Comparison of ENCODE assay signal across 8 mouse cellular contexts in genomic region chr7:35395734-35396456, GRCm38 (mm10). TPM values are rescaled to one million over a fixed set of nuclear protein-coding genes. Genes with fewer than 3 reads are reported as not detected.
A peak's percentile ranks its signal among the peaks of the same experiment; 100 is the strongest.
DNase-seq lines count a peak whose midpoint lies in the region; ATAC-seq and TF ChIP-seq lines count a peak whose summit lies in the region.

No protein-coding gene starts in this region.

- H3K27me3 ChIP-seq in kidney, postnatal 0 days (ENCODE audit: insufficient read depth, low read length): no peaks in the 10 kb centered on the region
- H3K27me3 ChIP-seq in embryonic facial prominence, embryonic 13.5 days: no peaks in the 10 kb centered on the region
- no peaks in the 10 kb centered on the region for H3K27me3 ChIP-seq in hindbrain, embryonic 15.5 days
- no peaks in the 10 kb centered on the region for H3K27me3 ChIP-seq in midbrain, embryonic 10.5 days (ENCODE audit: low read depth, poor library complexity, severe bottlenecking)

- 12% methylated on average over 17 of the region's 17 CpGs for WGBS in kidney, postnatal 0 days
- 15% methylated on average over 17 of the region's 17 CpGs for WGBS in embryonic facial prominence, embryonic 13.5 days
- WGBS in hindbrain, embryonic 15.5 days: 14% methylated on average over 17 of the region's 17 CpGs
- WGBS in midbrain, embryonic 10.5 days: 16% methylated on average over 17 of the region's 17 CpGs

- H3K4me3 ChIP-seq in kidney, postnatal 0 days (replicated peaks; ENCODE audit: low read depth, low read length): peak overlapping the region; percentile 64
- H3K4me3 ChIP-seq in embryonic facial prominence, embryonic 13.5 days: peak overlapping the region; percentile 70
- H3K4me3 ChIP-seq in hindbrain, embryonic 15.5 days: peak overlapping the region; percentile 58
- peak overlapping the region; percentile 76 for H3K4me3 ChIP-seq in midbrain, embryonic 10.5 days

- ATAC-seq in kidney, postnatal 0 days (replicated peaks; ENCODE audit: low FRiP score, low read depth): no peak; the same call in 1 of the 2 replicates
- ATAC-seq in embryonic facial prominence, embryonic 13.5 days (ENCODE audit: insufficient number of reproducible peaks, insufficient read depth, low FRiP score, low TSS enrichment, low read depth): no peak
- no peak for ATAC-seq in hindbrain, embryonic 15.5 days (ENCODE audit: low FRiP score, low read depth)
- ATAC-seq in monocyte, adult 5-6 weeks (replicated peaks; ENCODE audit: insufficient number of reproducible peaks, low FRiP score, low TSS enrichment, poor library complexity, severe bottlenecking): no peak

- peak overlapping the region; percentile 51; the same call in 1 of the 2 replicates for H3K9ac ChIP-seq in kidney, postnatal 0 days (ENCODE audit: low read depth, low read length)
- H3K9ac ChIP-seq in embryonic facial prominence, embryonic 13.5 days: peak overlapping the region; percentile 72
- H3K9ac ChIP-seq in hindbrain, embryonic 15.5 days: peak overlapping the region; percentile 44

- H3K9me3 ChIP-seq in kidney, postnatal 0 days (replicated peaks; ENCODE audit: low read length): no peaks in the 10 kb centered on the region
- H3K9me3 ChIP-seq in embryonic facial prominence, embryonic 13.5 days: no peaks in the 10 kb centered on the region
- no peaks in the 10 kb centered on the region for H3K9me3 ChIP-seq in hindbrain, embryonic 15.5 days
- H3K9me3 ChIP-seq in midbrain, embryonic 10.5 days (replicated peaks): no peaks in the 10 kb centered on the region

- H3K27ac ChIP-seq in kidney, postnatal 0 days: no peak overlapping the region
- H3K27ac ChIP-seq in embryonic facial prominence, embryonic 13.5 days: no peak overlapping the region; the same call in 1 of the 2 replicates
- H3K27ac ChIP-seq in hindbrain, embryonic 15.5 days (replicated peaks): no peak overlapping the region; the same call in 1 of the 2 replicates
- peak overlapping the region; percentile 86 for H3K27ac ChIP-seq in midbrain, embryonic 10.5 days (replicated peaks)

- peak overlapping the region; percentile 51 for H3K4me2 ChIP-seq in kidney, postnatal 0 days (ENCODE audit: low read length)
- peak overlapping the region; percentile 82 for H3K4me2 ChIP-seq in embryonic facial prominence, embryonic 13.5 days
- peak overlapping the region; percentile 80 for H3K4me2 ChIP-seq in hindbrain, embryonic 15.5 days

- no peak for DNase-seq in kidney, postnatal 0 days (ENCODE audit: low spot score)
- DNase-seq in kidney, adult 8-10 months: no peak
- DNase-seq in NIH3T3 (ENCODE audit: low read depth): peak; percentile 34
- DNase-seq in midbrain, embryonic 10.5 days (ENCODE audit: low spot score): no peak
- no peak for DNase-seq in kidney, adult 9 months

- peaks cover 9% of the 10 kb centered on the region for H3K4me1 ChIP-seq in kidney, postnatal 0 days (replicated peaks; ENCODE audit: insufficient read depth, low read length)
- peaks cover 20% of the 10 kb centered on the region for H3K4me1 ChIP-seq in embryonic facial prominence, embryonic 13.5 days
- H3K4me1 ChIP-seq in hindbrain, embryonic 15.5 days (replicated peaks): peaks cover 19% of the 10 kb centered on the region
- peaks cover 23% of the 10 kb centered on the region for H3K4me1 ChIP-seq in midbrain, embryonic 10.5 days

- H3K36me3 ChIP-seq in kidney, postnatal 0 days (ENCODE audit: insufficient read depth, low read length): peaks cover 15% of the 10 kb centered on the region
- H3K36me3 ChIP-seq in embryonic facial prominence, embryonic 13.5 days: peaks cover 34% of the 10 kb centered on the region
- peaks cover 15% of the 10 kb centered on the region for H3K36me3 ChIP-seq in hindbrain, embryonic 15.5 days
- H3K36me3 ChIP-seq in midbrain, embryonic 10.5 days: peaks cover 55% of the 10 kb centered on the region

- 0 out of 2 replicates have a peak, but pooled peaks have one; percentile 1 for TF ChIP-seq CTCF in kidney, postnatal 0 days (IDR thresholded peaks at IDR 0.05; ENCODE audit: low read depth)

RNA-seq across cellular contexts. Expression of gene Faap24, which starts 0.7 kb away (rescaled TPM):
- polyA plus RNA-seq in kidney, postnatal 0 days (2015; fragmentation: Nextera tagmentation; extraction: Ambion mirVana): 14.3 and 15.4 TPM in 2 replicates
- polyA plus RNA-seq in embryonic facial prominence, embryonic 13.5 days (2015; fragmentation: Nextera tagmentation; extraction: Ambion mirVana): 16.1 and 17.4 TPM in 2 replicates
- polyA plus RNA-seq in hindbrain, embryonic 15.5 days (2015; fragmentation: Nextera tagmentation; extraction: Ambion mirVana): 15.3 and 15.7 TPM in 2 replicates
- polyA plus RNA-seq in midbrain, embryonic 10.5 days (2016; fragmentation: Nextera tagmentation; extraction: Ambion mirVana): 25.2 and 25.3 TPM in 2 replicates
- total RNA-seq in monocyte, adult 5-6 weeks (2017): 1.8 to 11.2 TPM (median 9.2 TPM) in 3 replicates

RNA-seq across cellular contexts. Expression of gene Cep89, which starts 0.9 kb away (rescaled TPM):
- polyA plus RNA-seq in kidney, postnatal 0 days (2015; fragmentation: Nextera tagmentation; extraction: Ambion mirVana): 32.2 and 34.1 TPM in 2 replicates
- 52.7 and 54.1 TPM in 2 replicates for polyA plus RNA-seq in embryonic facial prominence, embryonic 13.5 days (2015; fragmentation: Nextera tagmentation; extraction: Ambion mirVana)
- polyA plus RNA-seq in hindbrain, embryonic 15.5 days (2015; fragmentation: Nextera tagmentation; extraction: Ambion mirVana): 33.2 and 33.5 TPM in 2 replicates
- polyA plus RNA-seq in midbrain, embryonic 10.5 days (2016; fragmentation: Nextera tagmentation; extraction: Ambion mirVana): 65.8 and 67.0 TPM in 2 replicates
- total RNA-seq in monocyte, adult 5-6 weeks (2017): 10.7 to 21.7 TPM (median 11.2 TPM) in 3 replicates

RNA-seq across cellular contexts. Expression of gene Slc7a9, which starts 52.7 kb away (rescaled TPM):
- 31.8 and 35.1 TPM in 2 replicates for polyA plus RNA-seq in kidney, postnatal 0 days (2015; fragmentation: Nextera tagmentation; extraction: Ambion mirVana)
- polyA plus RNA-seq in embryonic facial prominence, embryonic 13.5 days (2015; fragmentation: Nextera tagmentation; extraction: Ambion mirVana): 0.27 and 1.2 TPM in 2 replicates
- polyA plus RNA-seq in hindbrain, embryonic 15.5 days (2015; fragmentation: Nextera tagmentation; extraction: Ambion mirVana): 0.18 TPM in 1 of 2 replicates, not detected in the other
- 0.17 and 0.25 TPM in 2 replicates for polyA plus RNA-seq in midbrain, embryonic 10.5 days (2016; fragmentation: Nextera tagmentation; extraction: Ambion mirVana)
- not detected in 3 replicates for total RNA-seq in monocyte, adult 5-6 weeks (2017)

Comparison
In these comparisons a context has a peak if more than half of its experiments do, and no peak if none do; other contexts are left out.
1. RNA of gene Slc7a9, which starts 52.7 kb away (polyA plus RNA-seq): 31.8 to 35.1 TPM in kidney, postnatal 0 days; 0.27 to 1.2 TPM in embryonic facial prominence, embryonic 13.5 days, 0.17 to 0.25 TPM in midbrain, embryonic 10.5 days and 0.18 TPM in hindbrain, embryonic 15.5 days; every median in the first group is over 10 times any median in the second.
2. Peak in every context shown above with its lines, with median percentiles within 50 percentile points of each other: H3K4me2 ChIP-seq, H3K4me3 ChIP-seq and H3K9ac ChIP-seq.